Mouse (Mus musculus): Measurements from ENCODE around the gene Rnps1. TPM values are rescaled to one million over a fixed set of nuclear protein-coding genes. Genes with fewer than 3 reads are reported as not detected.

The Rnps1 gene
- total and polyA plus RNA-seq, 2 experiments = 17.3 to 37.6 TPM

DNA sequence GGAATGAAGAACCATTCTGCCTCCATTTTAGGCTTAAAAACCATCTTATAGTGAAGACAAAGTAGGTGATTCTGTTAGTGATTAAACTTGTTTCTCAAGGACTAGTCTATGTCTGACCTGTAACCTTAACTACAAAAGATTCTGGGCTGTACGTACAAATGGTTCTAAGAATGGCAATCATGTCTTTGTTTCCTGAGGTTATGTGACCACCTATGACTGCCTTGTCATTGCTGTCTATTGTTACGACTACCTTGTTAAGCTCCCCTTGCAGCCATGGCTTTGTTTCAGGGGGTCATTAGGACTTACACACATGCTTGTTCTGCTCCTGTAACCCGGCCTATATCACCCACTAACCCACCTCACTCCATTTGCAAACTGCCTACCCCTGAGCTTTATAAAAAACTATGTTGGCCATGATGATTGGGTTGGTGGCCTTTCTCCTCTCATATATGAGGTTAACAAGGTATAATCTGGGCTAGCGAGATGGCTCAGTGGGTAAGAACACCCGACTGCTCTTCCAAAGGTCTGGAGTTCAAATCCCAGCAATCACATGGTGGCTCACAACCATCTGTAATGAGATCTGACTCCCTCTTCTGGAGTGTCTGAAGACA lies 54.4 kb downstream of the Rnps1 start:
- Histone ChIP-seq H3K9ac (ENCODE audit: low read depth, low read length) (no peak overlapping the region), H3K4me1 (ENCODE audit: control insufficient read depth, insufficient read depth, low read length) (peaks cover 8% of the 10 kb centered on the region), H3K4me3 (ENCODE audit: insufficient read depth, low read depth, low read length) (no peak overlapping the region), H3K36me3 (ENCODE audit: control insufficient read depth, insufficient read depth, low read length) (no peaks in the 10 kb centered on the region), H3K79me2 (ENCODE audit: control insufficient read depth, insufficient read depth, low read length) (peaks cover 7% of the 10 kb centered on the region), H3K27ac (replicated peaks; ENCODE audit: insufficient read depth, low read depth, low read length) (no peak overlapping the region), H3K27me3 (ENCODE audit: control insufficient read depth, insufficient read depth, low read length) (no peaks in the 10 kb centered on the region)
- no peak for DNase-seq (ENCODE audit: extremely low read depth, low read depth, low spot score)
- WGBS = 97% methylated on average over 5 of the region's 5 CpGs
- TF ChIP-seq CTCF (IDR thresholded peaks at IDR 0.05; ENCODE audit: low read depth, low read length) (no peak), POLR2A (IDR thresholded peaks at IDR 0.05; ENCODE audit: extremely low read depth, insufficient read depth, low read length) (no peak)

DNA sequence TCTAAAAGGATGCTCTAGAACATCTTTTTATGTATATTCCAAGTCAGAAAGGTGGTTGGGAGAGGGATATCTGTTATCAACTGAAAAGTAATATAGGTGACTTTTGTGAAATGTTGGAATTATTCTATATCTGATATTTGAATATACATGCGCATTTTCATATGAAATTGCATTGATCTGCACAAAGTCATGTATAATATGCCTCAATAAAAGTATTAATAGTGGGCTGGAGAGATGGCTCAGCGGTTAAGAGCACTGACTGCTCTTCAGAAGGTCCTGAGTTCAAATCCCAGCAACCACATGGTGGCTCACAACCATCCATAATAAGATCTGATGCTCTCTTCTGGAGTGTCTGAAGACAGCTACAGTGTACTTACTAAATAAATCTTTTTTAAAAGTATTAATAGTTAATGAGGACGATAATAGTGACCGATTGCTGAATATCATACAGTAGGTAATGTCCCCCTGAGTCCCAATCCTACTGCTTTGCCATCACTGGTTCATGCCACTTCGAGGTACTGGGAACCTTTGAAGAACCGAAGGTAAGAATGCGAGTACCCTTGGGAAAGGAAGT lies 55.1 kb downstream of the Rnps1 start:
- no peak for DNase-seq (ENCODE audit: extremely low read depth, low read depth, low spot score)
- peaks cover 8% of the 10 kb centered on the region for H3K4me1 ChIP-seq (ENCODE audit: control insufficient read depth, insufficient read depth, low read length)
- peak overlapping the region; percentile 80 for H3K4me3 ChIP-seq (ENCODE audit: insufficient read depth, low read depth, low read length)
- 16% methylated on average over 7 of the region's 7 CpGs for WGBS
- peaks cover 7% of the 10 kb centered on the region for H3K79me2 ChIP-seq (ENCODE audit: control insufficient read depth, insufficient read depth, low read length)
- peak overlapping the region; percentile 82 for H3K27ac ChIP-seq (replicated peaks; ENCODE audit: insufficient read depth, low read depth, low read length)
- peak overlapping the region; percentile 73 for H3K9ac ChIP-seq (ENCODE audit: low read depth, low read length)
- H3K36me3 ChIP-seq (ENCODE audit: control insufficient read depth, insufficient read depth, low read length) = no peaks in the 10 kb centered on the region
- no peaks in the 10 kb centered on the region for H3K27me3 ChIP-seq (ENCODE audit: control insufficient read depth, insufficient read depth, low read length)
- TF ChIP-seq CTCF (IDR thresholded peaks at IDR 0.05; ENCODE audit: low read depth, low read length) (no peak), POLR2A (IDR thresholded peaks at IDR 0.05; ENCODE audit: extremely low read depth, insufficient read depth, low read length) (no peak)

DNA sequence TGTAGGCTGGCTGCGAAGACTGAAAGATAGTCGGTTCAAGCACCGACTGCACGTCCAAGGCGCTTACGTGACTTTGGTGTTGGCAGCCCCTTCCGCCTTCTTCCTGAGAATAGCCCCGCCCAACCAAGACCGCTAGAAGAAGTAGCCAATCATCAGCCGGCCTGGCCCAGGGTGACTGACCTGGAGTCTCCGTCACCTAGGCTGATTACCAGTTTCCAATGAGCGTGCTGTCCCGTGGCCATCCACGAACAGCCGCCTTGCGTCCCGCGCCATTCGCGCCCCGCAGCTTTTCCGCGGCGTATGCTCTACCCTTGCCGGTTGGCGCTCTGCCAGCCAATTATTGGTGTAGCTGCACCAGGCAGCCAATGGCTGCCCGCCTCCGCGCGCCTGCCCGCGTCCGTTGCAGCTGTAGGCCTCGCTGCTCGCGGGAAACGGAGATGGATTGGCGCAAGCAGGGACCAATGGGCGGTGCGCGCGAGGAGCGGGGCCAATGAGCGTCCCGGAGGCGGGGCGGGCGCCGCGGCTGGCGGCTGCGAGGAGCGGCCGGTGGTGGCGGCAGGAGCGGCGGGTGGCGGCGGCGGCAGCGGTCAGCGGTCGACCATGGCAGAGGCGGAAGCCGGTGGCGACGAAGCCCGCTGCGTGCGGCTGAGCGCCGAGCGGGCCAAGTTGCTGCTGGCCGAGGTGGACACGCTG lies 55.7 kb downstream of the Rnps1 start, which contains the start of the genes E4f1 and Pgp:
Gene E4f1, minus strand, starts transcription at position 404 of the 693 bp plus-strand sequence.
Gene Pgp, plus strand, starts transcription at position 483 of the 693 bp plus-strand sequence.
- TF ChIP-seq POLR2A (IDR thresholded peaks at IDR 0.05; ENCODE audit: extremely low read depth, insufficient read depth, low read length) (0 out of 2 replicates have a peak, but pooled peaks have one; percentile 40), CTCF (IDR thresholded peaks at IDR 0.05; ENCODE audit: low read depth, low read length) (no peak)
- under 1% methylated on average over 75 of the region's 75 CpGs for WGBS
- DNase-seq (ENCODE audit: extremely low read depth, low read depth, low spot score) = peak; percentile 91
- H3K36me3 ChIP-seq (ENCODE audit: control insufficient read depth, insufficient read depth, low read length) = no peaks in the 10 kb centered on the region
- peaks cover 8% of the 10 kb centered on the region for H3K4me1 ChIP-seq (ENCODE audit: control insufficient read depth, insufficient read depth, low read length)
- H3K4me3 ChIP-seq (ENCODE audit: insufficient read depth, low read depth, low read length) = peak within 1 kb of the TSS; percentile 80
- H3K27ac ChIP-seq (replicated peaks; ENCODE audit: insufficient read depth, low read depth, low read length) = peak within 1 kb of the TSS; percentile 82
- no peaks in the 10 kb centered on the region for H3K27me3 ChIP-seq (ENCODE audit: control insufficient read depth, insufficient read depth, low read length)
- peak within 1 kb of the TSS; percentile 92 for H3K9ac ChIP-seq (ENCODE audit: low read depth, low read length)
- peaks cover 7% of the 10 kb centered on the region for H3K79me2 ChIP-seq (ENCODE audit: control insufficient read depth, insufficient read depth, low read length)

DNA sequence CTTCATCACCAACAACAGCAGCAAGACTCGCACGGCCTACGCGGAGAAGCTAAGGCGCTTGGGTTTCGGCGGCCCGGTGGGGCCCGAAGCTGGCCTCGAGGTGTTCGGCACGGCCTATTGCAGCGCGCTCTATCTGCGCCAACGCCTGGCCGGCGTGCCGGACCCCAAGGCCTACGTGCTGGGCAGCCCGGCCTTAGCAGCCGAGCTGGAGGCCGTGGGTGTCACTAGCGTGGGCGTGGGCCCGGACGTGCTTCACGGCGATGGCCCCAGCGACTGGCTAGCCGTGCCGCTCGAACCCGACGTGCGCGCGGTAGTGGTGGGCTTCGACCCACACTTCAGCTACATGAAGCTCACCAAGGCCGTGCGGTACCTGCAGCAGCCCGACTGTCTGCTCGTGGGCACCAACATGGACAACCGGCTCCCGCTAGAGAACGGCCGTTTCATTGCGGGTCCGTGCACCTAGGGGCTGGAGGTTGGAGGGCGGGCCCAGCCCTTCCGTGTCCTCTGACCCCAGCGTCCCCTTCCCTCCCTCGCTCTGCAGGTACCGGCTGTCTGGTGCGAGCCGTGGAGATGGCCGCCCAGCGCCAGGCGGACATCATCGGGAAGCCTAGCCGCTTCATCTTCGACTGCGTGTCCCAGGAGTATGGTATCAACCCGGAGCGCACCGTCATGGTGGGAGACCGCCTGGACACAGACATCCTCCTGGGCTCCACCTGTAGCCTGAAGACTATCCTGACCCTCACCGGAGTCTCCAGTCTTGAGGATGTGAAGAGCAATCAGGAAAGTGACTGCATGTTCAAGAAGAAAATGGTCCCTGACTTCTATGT lies 56.5 kb downstream of the Rnps1 start:
- Histone ChIP-seq H3K27me3 (ENCODE audit: control insufficient read depth, insufficient read depth, low read length) (no peaks in the 10 kb centered on the region), H3K9ac (ENCODE audit: low read depth, low read length) (peak overlapping the region; percentile 92), H3K4me3 (ENCODE audit: insufficient read depth, low read depth, low read length) (peak overlapping the region; percentile 74), H3K4me1 (ENCODE audit: control insufficient read depth, insufficient read depth, low read length) (peaks cover 8% of the 10 kb centered on the region), H3K27ac (replicated peaks; ENCODE audit: insufficient read depth, low read depth, low read length) (peak overlapping the region; percentile 45), H3K79me2 (ENCODE audit: control insufficient read depth, insufficient read depth, low read length) (peaks cover 7% of the 10 kb centered on the region), H3K36me3 (ENCODE audit: control insufficient read depth, insufficient read depth, low read length) (no peaks in the 10 kb centered on the region; the same call in 1 of the 2 replicates)
- peak; percentile 17 for DNase-seq (ENCODE audit: extremely low read depth, low read depth, low spot score)
- 3% methylated on average over 68 of the region's 68 CpGs for WGBS
- TF ChIP-seq POLR2A (IDR thresholded peaks at IDR 0.05; ENCODE audit: extremely low read depth, insufficient read depth, low read length) = no peak
- TF ChIP-seq CTCF (IDR thresholded peaks at IDR 0.05; ENCODE audit: low read depth, low read length) = 0 out of 2 replicates have a peak, but pooled peaks have one; percentile 0

DNA sequence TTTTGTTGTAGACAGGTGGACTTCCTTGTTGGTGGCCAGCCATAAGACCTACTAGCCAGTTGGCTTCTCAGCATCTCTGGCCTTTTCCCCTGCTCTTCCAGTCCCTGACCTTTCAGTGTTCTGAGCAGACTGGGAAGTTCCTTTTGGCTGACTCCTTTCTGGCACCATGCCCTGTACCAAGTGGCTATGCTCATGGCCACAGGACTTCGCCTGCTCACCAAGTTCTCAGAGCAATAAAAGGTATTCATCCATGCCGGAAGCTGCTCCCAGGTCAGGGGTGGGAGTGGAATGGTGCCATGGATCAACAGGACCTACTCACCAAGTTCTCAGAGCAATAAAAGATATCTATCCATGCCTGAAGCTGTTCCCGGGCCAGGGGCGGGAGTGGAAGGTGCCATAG lies 58.1 kb downstream of the Rnps1 start:
- Histone ChIP-seq H3K27me3 (ENCODE audit: control insufficient read depth, insufficient read depth, low read length) (no peaks in the 10 kb centered on the region), H3K36me3 (ENCODE audit: control insufficient read depth, insufficient read depth, low read length) (no peaks in the 10 kb centered on the region; the same call in 1 of the 2 replicates), H3K9ac (ENCODE audit: low read depth, low read length) (no peak overlapping the region), H3K79me2 (ENCODE audit: control insufficient read depth, insufficient read depth, low read length) (peaks cover 7% of the 10 kb centered on the region), H3K27ac (replicated peaks; ENCODE audit: insufficient read depth, low read depth, low read length) (no peak overlapping the region), H3K4me1 (ENCODE audit: control insufficient read depth, insufficient read depth, low read length) (peaks cover 8% of the 10 kb centered on the region), H3K4me3 (ENCODE audit: insufficient read depth, low read depth, low read length) (no peak overlapping the region)
- DNase-seq (ENCODE audit: extremely low read depth, low read depth, low spot score) = peak; percentile 69
- no peak for TF ChIP-seq POLR2A (IDR thresholded peaks at IDR 0.05; ENCODE audit: extremely low read depth, insufficient read depth, low read length)
- TF ChIP-seq CTCF (IDR thresholded peaks at IDR 0.05; ENCODE audit: low read depth, low read length) = no peak
- WGBS = 65% methylated on average over 4 of the region's 4 CpGs
